Mouse (Mus musculus): Measurements from ENCODE around the gene Rpia. TPM values are rescaled to one million over a fixed set of nuclear protein-coding genes. Genes with fewer than 3 reads are reported as not detected.

The Rpia gene
- polyA plus RNA-seq, 1 experiment from 2014 or later = 2.3 TPM

DNA sequence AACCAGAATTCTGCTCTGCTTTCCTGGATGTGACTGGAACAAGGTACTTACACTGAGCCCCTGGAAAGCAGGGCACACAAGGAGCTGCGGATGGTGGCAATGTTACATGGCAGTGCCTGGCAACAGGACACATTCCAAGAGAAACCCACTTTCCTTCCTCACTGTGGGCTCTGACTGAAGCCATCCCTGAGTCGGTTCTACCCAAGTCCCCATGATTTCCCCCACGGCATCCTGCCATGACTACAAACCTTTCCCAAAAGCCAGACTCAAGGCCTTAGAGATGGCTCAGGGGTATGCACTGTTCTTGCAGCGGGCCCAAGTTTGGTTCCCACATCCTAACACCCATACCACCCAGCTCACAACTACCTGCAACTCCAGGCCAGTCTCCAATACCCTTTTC is 28.2 kb downstream of the Rpia start:
- no peaks in the 10 kb centered on the region for H3K27me3 ChIP-seq (replicated peaks; ENCODE audit: insufficient read depth, low read length)

GRCm38 (mm10) chr6:70762659-70763058 is 29.4 kb downstream of the Rpia start:
- Histone ChIP-seq H3K9ac (replicated peaks; ENCODE audit: low read depth) (no peak overlapping the region), H3K27ac (ENCODE audit: low read length) (no peak overlapping the region), H3K4me1 (ENCODE audit: insufficient read depth, low read depth, low read length) (no peaks in the 10 kb centered on the region), H3K4me2 (replicated peaks; ENCODE audit: low read depth, low read length) (no peak overlapping the region), H3K36me3 (ENCODE audit: insufficient read depth, low read length) (peaks cover 11% of the 10 kb centered on the region; the same call in 1 of the 2 replicates), H3K4me3 (ENCODE audit: low read depth, low read length) (no peak overlapping the region), H3K27me3 (replicated peaks; ENCODE audit: insufficient read depth, low read length) (no peaks in the 10 kb centered on the region), H3K9me3 (ENCODE audit: low read length) (no peaks in the 10 kb centered on the region)
- no peak for TF ChIP-seq CTCF (IDR thresholded peaks at IDR 0.05)
- TF ChIP-seq EP300 (IDR thresholded peaks at IDR 0.05) = no peak
- ATAC-seq = no peak
- WGBS = 69% methylated on average over 6 of the region's 6 CpGs
- no peak for DNase-seq (ENCODE audit: low spot score)

More for the DNA sequence above, 28.2 kb downstream of the Rpia start:
- no peak overlapping the region for H3K9ac ChIP-seq (replicated peaks; ENCODE audit: low read depth)
- no peak overlapping the region for H3K27ac ChIP-seq (ENCODE audit: low read length)
- TF ChIP-seq EP300 (IDR thresholded peaks at IDR 0.05) (no peak), CTCF (IDR thresholded peaks at IDR 0.05) (no peak)
- H3K36me3 ChIP-seq (ENCODE audit: insufficient read depth, low read length) = peaks cover 20% of the 10 kb centered on the region; the same call in 1 of the 2 replicates
- no peak overlapping the region for H3K4me3 ChIP-seq (ENCODE audit: low read depth, low read length)
- H3K9me3 ChIP-seq (ENCODE audit: low read length) = no peaks in the 10 kb centered on the region
- WGBS = 89% methylated on average over 4 of the region's 4 CpGs
- no peak for DNase-seq (ENCODE audit: low spot score)
- no peak overlapping the region for H3K4me2 ChIP-seq (replicated peaks; ENCODE audit: low read depth, low read length)
- H3K4me1 ChIP-seq (ENCODE audit: insufficient read depth, low read depth, low read length) = no peaks in the 10 kb centered on the region
- ATAC-seq = no peak

DNA sequence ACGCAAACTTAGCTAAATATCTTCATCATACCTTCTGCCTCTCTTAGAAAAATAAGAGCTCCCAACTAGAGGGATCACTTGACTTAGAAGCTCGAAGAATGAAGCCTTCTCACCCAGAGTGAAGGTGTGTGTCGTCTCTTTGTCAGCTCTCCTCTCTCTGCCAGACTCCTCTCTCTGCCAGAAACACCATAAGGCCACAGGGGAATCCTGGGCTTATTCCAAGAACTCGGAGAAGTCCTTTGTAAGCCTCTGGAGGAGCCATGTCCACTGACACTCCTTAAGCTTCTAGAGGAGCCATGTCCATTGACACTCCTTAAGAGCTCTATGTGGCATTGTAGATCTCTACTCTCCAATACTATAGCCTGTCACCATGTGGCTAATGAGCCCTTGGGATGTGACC is 31.1 kb downstream of the Rpia start:
- ATAC-seq (no peak), DNase-seq (ENCODE audit: low spot score) (no peak)
- Histone ChIP-seq H3K36me3 (ENCODE audit: insufficient read depth, low read length) (no peaks in the 10 kb centered on the region), H3K4me1 (ENCODE audit: insufficient read depth, low read depth, low read length) (no peaks in the 10 kb centered on the region), H3K9me3 (ENCODE audit: low read length) (no peaks in the 10 kb centered on the region), H3K27me3 (replicated peaks; ENCODE audit: insufficient read depth, low read length) (no peaks in the 10 kb centered on the region), H3K4me2 (replicated peaks; ENCODE audit: low read depth, low read length) (no peak overlapping the region), H3K27ac (ENCODE audit: low read length) (no peak overlapping the region), H3K4me3 (ENCODE audit: low read depth, low read length) (no peak overlapping the region), H3K9ac (replicated peaks; ENCODE audit: low read depth) (no peak overlapping the region)
- WGBS = 65% methylated on average over 4 of the region's 4 CpGs
- no peak for TF ChIP-seq CTCF (IDR thresholded peaks at IDR 0.05)
- no peak for TF ChIP-seq EP300 (IDR thresholded peaks at IDR 0.05)

GRCm38 (mm10) chr6:70754833-70755232 is 37.2 kb downstream of the Rpia start:
- Histone ChIP-seq H3K9ac (replicated peaks; ENCODE audit: low read depth) (no peak overlapping the region), H3K27ac (ENCODE audit: low read length) (no peak overlapping the region), H3K4me3 (ENCODE audit: low read depth, low read length) (no peak overlapping the region), H3K27me3 (replicated peaks; ENCODE audit: insufficient read depth, low read length) (no peaks in the 10 kb centered on the region), H3K36me3 (ENCODE audit: insufficient read depth, low read length) (no peaks in the 10 kb centered on the region), H3K4me1 (ENCODE audit: insufficient read depth, low read depth, low read length) (no peaks in the 10 kb centered on the region), H3K9me3 (ENCODE audit: low read length) (no peaks in the 10 kb centered on the region), H3K4me2 (replicated peaks; ENCODE audit: low read depth, low read length) (no peak overlapping the region)
- 90% methylated on average over 10 of the region's 10 CpGs for WGBS
- TF ChIP-seq EP300 (IDR thresholded peaks at IDR 0.05) (no peak), CTCF (IDR thresholded peaks at IDR 0.05) (no peak)
- DNase-seq (ENCODE audit: low spot score) (no peak), ATAC-seq (no peak)

DNA sequence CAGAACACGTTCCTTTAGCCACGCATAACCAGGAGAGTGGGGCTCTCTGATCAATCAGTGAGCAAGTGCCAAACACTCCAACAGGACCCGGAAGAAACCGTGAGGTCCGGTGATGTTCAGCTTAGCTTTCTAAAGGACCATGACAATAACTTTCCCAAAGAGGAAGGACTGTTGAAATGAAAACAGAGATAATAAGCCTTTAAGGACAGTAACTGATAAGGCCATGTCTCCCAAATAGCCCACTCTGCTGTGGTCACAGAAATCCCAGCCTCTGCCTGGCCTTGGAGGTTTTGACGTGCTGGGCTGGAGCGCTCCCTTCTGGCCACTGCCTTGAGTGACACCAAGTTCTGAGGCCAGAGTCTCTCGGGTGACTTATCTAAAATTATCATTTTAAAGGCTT is 39.7 kb downstream of the Rpia start:
- H3K36me3 ChIP-seq (ENCODE audit: insufficient read depth, low read length) = no peaks in the 10 kb centered on the region
- no peaks in the 10 kb centered on the region for H3K4me1 ChIP-seq (ENCODE audit: insufficient read depth, low read depth, low read length)
- no peaks in the 10 kb centered on the region for H3K27me3 ChIP-seq (replicated peaks; ENCODE audit: insufficient read depth, low read length)
- no peak overlapping the region for H3K4me2 ChIP-seq (replicated peaks; ENCODE audit: low read depth, low read length)
- H3K4me3 ChIP-seq (ENCODE audit: low read depth, low read length) = no peak overlapping the region
- 46% methylated on average over 8 of the region's 8 CpGs for WGBS
- no peak overlapping the region for H3K27ac ChIP-seq (ENCODE audit: low read length)
- ATAC-seq (no peak), DNase-seq (ENCODE audit: low spot score) (peak; percentile 16)
- TF ChIP-seq EP300 (IDR thresholded peaks at IDR 0.05) (no peak), CTCF (IDR thresholded peaks at IDR 0.05) (peak; percentile 64)
- no peak overlapping the region for H3K9ac ChIP-seq (replicated peaks; ENCODE audit: low read depth)
- H3K9me3 ChIP-seq (ENCODE audit: low read length) = no peaks in the 10 kb centered on the region

DNA sequence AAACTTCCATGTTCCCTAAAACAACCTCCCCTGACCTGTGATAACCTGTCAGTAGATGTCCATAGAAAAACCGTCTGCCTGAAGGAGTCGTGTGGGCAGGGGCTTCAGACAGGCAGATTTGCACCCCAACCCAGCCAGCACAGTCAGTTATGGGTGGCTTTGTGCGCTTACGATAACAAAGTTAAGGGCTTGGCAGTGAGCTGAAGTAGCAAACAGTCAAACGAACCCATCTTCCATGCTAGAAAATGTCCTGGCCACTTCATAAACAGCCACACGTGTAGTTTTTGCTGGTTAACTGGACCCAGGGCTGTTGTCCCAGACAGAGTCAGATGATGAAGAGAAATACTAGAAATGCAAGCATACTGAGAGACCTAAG is 40.1 kb downstream of the Rpia start:
- no peaks in the 10 kb centered on the region for H3K27me3 ChIP-seq (replicated peaks; ENCODE audit: insufficient read depth, low read length)
- H3K4me3 ChIP-seq (ENCODE audit: low read depth, low read length) = no peak overlapping the region
- H3K9me3 ChIP-seq (ENCODE audit: low read length) = no peaks in the 10 kb centered on the region
- ATAC-seq (no peak), DNase-seq (ENCODE audit: low spot score) (no peak)
- H3K27ac ChIP-seq (ENCODE audit: low read length) = no peak overlapping the region
- WGBS = 56% methylated on average over 6 of the region's 6 CpGs
- H3K36me3 ChIP-seq (ENCODE audit: insufficient read depth, low read length) = no peaks in the 10 kb centered on the region
- H3K9ac ChIP-seq (replicated peaks; ENCODE audit: low read depth) = no peak overlapping the region
- H3K4me2 ChIP-seq (replicated peaks; ENCODE audit: low read depth, low read length) = no peak overlapping the region
- TF ChIP-seq CTCF (IDR thresholded peaks at IDR 0.05) (no peak), EP300 (IDR thresholded peaks at IDR 0.05) (no peak)
- H3K4me1 ChIP-seq (ENCODE audit: insufficient read depth, low read depth, low read length) = no peaks in the 10 kb centered on the region

DNA sequence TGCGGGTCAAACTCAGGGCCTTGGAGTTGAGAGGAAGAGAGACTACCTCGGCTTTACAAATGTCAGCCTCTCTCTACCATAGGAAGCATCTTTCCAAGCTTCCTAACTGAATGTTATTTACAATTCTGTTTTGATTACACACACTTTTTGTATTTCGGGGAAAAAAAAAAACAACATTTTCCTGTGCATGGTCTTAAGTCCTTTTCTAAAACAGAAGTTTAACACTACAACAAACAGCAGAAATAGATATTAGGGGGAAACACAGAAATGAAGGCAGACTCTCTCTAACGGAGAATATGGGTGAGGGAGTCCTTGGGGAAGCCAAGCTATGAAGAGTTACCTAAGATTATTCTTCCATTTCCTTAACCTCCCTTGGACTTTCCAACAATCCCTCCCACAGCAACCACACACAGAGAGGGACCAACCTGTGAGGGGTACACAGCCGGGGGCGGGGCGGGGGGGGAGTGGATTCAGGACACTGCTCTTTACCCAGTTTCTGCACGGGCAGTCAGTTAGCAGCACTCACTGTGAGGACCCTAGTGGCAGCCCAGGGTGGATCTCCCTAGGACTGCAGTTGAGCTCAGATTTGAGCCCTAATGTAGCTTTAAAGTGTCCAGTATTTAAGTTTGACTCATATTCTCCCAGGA is 40.7 kb downstream of the Rpia start:
- WGBS = 64% methylated on average over 8 of the region's 8 CpGs
- no peak overlapping the region for H3K4me2 ChIP-seq (replicated peaks; ENCODE audit: low read depth, low read length)
- no peak for ATAC-seq
- H3K36me3 ChIP-seq (ENCODE audit: insufficient read depth, low read length) = no peaks in the 10 kb centered on the region
- no peaks in the 10 kb centered on the region for H3K4me1 ChIP-seq (ENCODE audit: insufficient read depth, low read depth, low read length)
- H3K9me3 ChIP-seq (ENCODE audit: low read length) = no peaks in the 10 kb centered on the region
- no peak overlapping the region for H3K9ac ChIP-seq (replicated peaks; ENCODE audit: low read depth)
- TF ChIP-seq CTCF (IDR thresholded peaks at IDR 0.05) = no peak
- no peak for TF ChIP-seq EP300 (IDR thresholded peaks at IDR 0.05)
- no peak overlapping the region for H3K4me3 ChIP-seq (ENCODE audit: low read depth, low read length)
- no peak for DNase-seq (ENCODE audit: low spot score)
- H3K27me3 ChIP-seq (replicated peaks; ENCODE audit: insufficient read depth, low read length) = no peaks in the 10 kb centered on the region
- no peak overlapping the region for H3K27ac ChIP-seq (ENCODE audit: low read length)

Data from lung, postnatal 0 days (tissue).